ENCODE assay signal across 16 mouse cellular contexts in genomic region chr10:43559313-43559712, GRCm38 (mm10). TPM values are rescaled to one million over a fixed set of nuclear protein-coding genes. Genes with fewer than 3 reads are reported as not detected.
"Had no signal": no experiment of that assay in that cellular context is flagged by ENCODE, and none has a peak within 500 bp of the region (broad histone marks: within the 10 kb centered on the region; RNA-seq: fewer than 3 reads in every experiment).

No protein-coding gene starts in this region.

- H3K4me2 ChIP-seq: liver, embryonic 11.5 days; liver, embryonic 15.5 days; midbrain, embryonic 15.5 days; neural tube, embryonic 12.5 days had no signal

- H3K27me3 ChIP-seq: liver, embryonic 15.5 days; midbrain, embryonic 15.5 days; neural tube, embryonic 12.5 days had no signal

- ATAC-seq: lung, postnatal 0 days; midbrain, embryonic 15.5 days had no signal

- H3K9me3 ChIP-seq: limb, embryonic 10.5 days; liver, embryonic 15.5 days; midbrain, embryonic 15.5 days; neural tube, embryonic 12.5 days had no signal

- H3K27ac ChIP-seq: layer of hippocampus, adult 2 months; limb, embryonic 10.5 days; liver, embryonic 15.5 days; midbrain, embryonic 10.5 days; midbrain, embryonic 15.5 days; neural tube, embryonic 12.5 days; stomach, postnatal 0 days had no signal

- H3K9ac ChIP-seq: liver, embryonic 15.5 days; midbrain, embryonic 15.5 days; neural tube, embryonic 12.5 days had no signal

- DNase-seq: kidney, postnatal 10 days; kidney, postnatal 4 days; lung, adult 2 months; lung, postnatal 36 days; right cerebral cortex, postnatal 25 days; thymus, postnatal 4 days had no signal

- H3K4me1 ChIP-seq: limb, embryonic 10.5 days; midbrain, embryonic 10.5 days; midbrain, embryonic 15.5 days; neural tube, embryonic 12.5 days had no signal

- H3K36me3 ChIP-seq: limb, embryonic 10.5 days; liver, embryonic 15.5 days; midbrain, embryonic 10.5 days; midbrain, embryonic 15.5 days; neural tube, embryonic 12.5 days had no signal

- H3K4me3 ChIP-seq: layer of hippocampus, adult 2 months; limb, embryonic 10.5 days; liver, embryonic 15.5 days; midbrain, embryonic 10.5 days; midbrain, embryonic 15.5 days; neural tube, embryonic 12.5 days had no signal

RNA-seq across cellular contexts. Expression of gene Gm9803, which starts 35.4 kb away (rescaled TPM):
- total RNA-seq: left cerebral cortex, postnatal 10 days had no signal
